Mouse (Mus musculus): ENCODE data around the gene Pwwp2b. TPM values are rescaled to one million over a fixed set of nuclear protein-coding genes. Genes with fewer than 3 reads are reported as not detected.

Gene Pwwp2b
- polyA plus RNA-seq, 1 experiment from 2014 or later: 13.5 TPM

DNA sequence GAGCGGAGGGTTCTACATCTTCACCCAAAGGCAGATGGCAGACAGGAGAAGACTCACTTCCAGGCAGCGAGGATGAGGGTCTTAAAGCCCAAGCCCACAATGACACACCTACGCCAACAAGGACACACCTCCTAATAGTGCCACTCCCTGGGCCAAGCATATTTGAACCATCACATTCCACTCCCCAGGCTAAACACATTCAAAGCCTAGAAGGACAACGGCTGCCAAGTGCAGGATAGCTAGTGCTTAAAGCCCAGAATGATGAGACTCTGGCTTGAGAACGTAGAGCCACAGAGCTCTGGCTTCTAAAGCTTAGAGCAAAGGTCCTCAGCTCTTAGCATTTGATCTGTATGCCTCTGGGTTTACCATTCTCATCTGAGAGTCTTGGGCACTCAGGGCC, 45.8 kb downstream of the Pwwp2b start:
- Histone ChIP-seq H3K27ac (ENCODE audit: low read depth) (peak overlapping the region; percentile 71), H3K27me3 (ENCODE audit: insufficient read depth, low read length) (no peaks in the 10 kb centered on the region), H3K4me3 (ENCODE audit: low read depth, low read length) (no peak overlapping the region), H3K36me3 (ENCODE audit: insufficient read depth) (no peaks in the 10 kb centered on the region), H3K9ac (no peak overlapping the region), H3K4me1 (ENCODE audit: insufficient read depth) (peaks cover 20% of the 10 kb centered on the region), H3K9me3 (ENCODE audit: low read depth, low read length) (no peaks in the 10 kb centered on the region), H3K4me2 (no peak overlapping the region)
- DNase-seq (no peak), ATAC-seq (ENCODE audit: insufficient read depth) (no peak)
- 74% methylated on average over 5 of the region's 5 CpGs for WGBS
- no peak for TF ChIP-seq CTCF (IDR thresholded peaks at IDR 0.05; ENCODE audit: low read depth)

GRCm38 (mm10) chr7:139295653-139296052, 47.4 kb downstream of the Pwwp2b start:
- no peaks in the 10 kb centered on the region for H3K9me3 ChIP-seq (ENCODE audit: low read depth, low read length)
- no peak overlapping the region for H3K4me2 ChIP-seq
- no peaks in the 10 kb centered on the region for H3K27me3 ChIP-seq (ENCODE audit: insufficient read depth, low read length)
- H3K9ac ChIP-seq: no peak overlapping the region
- H3K36me3 ChIP-seq (ENCODE audit: insufficient read depth): no peaks in the 10 kb centered on the region
- peaks cover 21% of the 10 kb centered on the region for H3K4me1 ChIP-seq (ENCODE audit: insufficient read depth)
- peak overlapping the region; percentile 36; the same call in 1 of the 2 replicates for H3K27ac ChIP-seq (ENCODE audit: low read depth)
- TF ChIP-seq CTCF (IDR thresholded peaks at IDR 0.05; ENCODE audit: low read depth): no peak
- WGBS: 74% methylated on average over 1 of the region's 1 CpGs
- no peak overlapping the region for H3K4me3 ChIP-seq (ENCODE audit: low read depth, low read length)
- no peak for ATAC-seq (ENCODE audit: insufficient read depth)
- no peak for DNase-seq

DNA sequence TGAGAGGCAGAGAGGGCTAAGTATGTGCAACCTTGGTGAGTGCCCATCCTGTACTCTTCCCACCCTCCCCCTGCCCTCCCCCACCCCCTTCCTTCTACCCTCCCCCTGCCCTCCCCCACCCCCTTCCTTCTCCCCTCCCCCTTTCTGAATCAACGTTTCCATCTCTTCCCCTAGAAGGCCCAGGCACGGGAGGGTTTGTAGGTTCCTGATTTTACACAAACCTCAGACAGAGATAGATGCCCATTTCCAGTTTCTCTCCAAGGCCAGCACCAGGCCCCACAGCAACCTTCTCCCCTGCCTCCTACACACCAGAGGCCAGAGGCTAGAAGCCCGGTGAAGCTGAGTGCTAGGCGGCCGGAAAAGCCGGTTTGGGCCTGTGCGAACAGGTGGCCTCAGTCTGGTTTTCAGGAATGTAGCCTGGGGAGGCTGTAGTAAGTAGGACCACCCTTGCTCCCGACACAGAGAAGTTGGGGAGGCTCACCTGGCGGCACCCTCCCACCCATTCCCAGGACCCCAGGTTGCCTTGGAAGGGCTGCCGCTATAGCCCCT, 48.3 kb downstream of the Pwwp2b start:
- TF ChIP-seq CTCF (IDR thresholded peaks at IDR 0.05; ENCODE audit: low read depth): no peak
- no peaks in the 10 kb centered on the region for H3K36me3 ChIP-seq (ENCODE audit: insufficient read depth)
- no peaks in the 10 kb centered on the region for H3K9me3 ChIP-seq (ENCODE audit: low read depth, low read length)
- H3K27me3 ChIP-seq (ENCODE audit: insufficient read depth, low read length): no peaks in the 10 kb centered on the region
- peak; percentile 66 for DNase-seq
- peak overlapping the region; percentile 85 for H3K27ac ChIP-seq (ENCODE audit: low read depth)
- H3K4me1 ChIP-seq (ENCODE audit: insufficient read depth): peaks cover 21% of the 10 kb centered on the region
- no peak overlapping the region for H3K9ac ChIP-seq
- peak; percentile 15 for ATAC-seq (ENCODE audit: insufficient read depth)
- no peak overlapping the region for H3K4me3 ChIP-seq (ENCODE audit: low read depth, low read length)
- H3K4me2 ChIP-seq: no peak overlapping the region
- 43% methylated on average over 10 of the region's 10 CpGs for WGBS

- TF ChIP-seq CTCF (IDR thresholded peaks at IDR 0.05; ENCODE audit: low read depth): peak; percentile 70
- 34% methylated on average over 4 of the region's 4 CpGs for WGBS
- no peak overlapping the region for H3K9ac ChIP-seq
- no peaks in the 10 kb centered on the region for H3K27me3 ChIP-seq (ENCODE audit: insufficient read depth, low read length)
- H3K4me3 ChIP-seq (ENCODE audit: low read depth, low read length): no peak overlapping the region
- ATAC-seq (ENCODE audit: insufficient read depth): peak; percentile 16
- peaks cover 21% of the 10 kb centered on the region for H3K4me1 ChIP-seq (ENCODE audit: insufficient read depth)
- DNase-seq: peak; percentile 76
- H3K4me2 ChIP-seq: no peak overlapping the region
- no peak overlapping the region for H3K27ac ChIP-seq (ENCODE audit: low read depth)
- H3K9me3 ChIP-seq (ENCODE audit: low read depth, low read length): no peaks in the 10 kb centered on the region
- H3K36me3 ChIP-seq (ENCODE audit: insufficient read depth): no peaks in the 10 kb centered on the region
Observed at GRCm38 (mm10) chr7:139298446-139298845, 50.2 kb downstream of the Pwwp2b start.

- Histone ChIP-seq H3K4me3 (ENCODE audit: low read depth, low read length) (no peak overlapping the region), H3K27ac (ENCODE audit: low read depth) (no peak overlapping the region), H3K9ac (no peak overlapping the region), H3K36me3 (ENCODE audit: insufficient read depth) (no peaks in the 10 kb centered on the region), H3K27me3 (ENCODE audit: insufficient read depth, low read length) (no peaks in the 10 kb centered on the region), H3K4me2 (peak overlapping the region; percentile 50), H3K9me3 (ENCODE audit: low read depth, low read length) (no peaks in the 10 kb centered on the region), H3K4me1 (ENCODE audit: insufficient read depth) (peaks cover 19% of the 10 kb centered on the region)
- WGBS: 6% methylated on average over 8 of the region's 8 CpGs
- peak; percentile 100 for TF ChIP-seq CTCF (IDR thresholded peaks at IDR 0.05; ENCODE audit: low read depth)
- ATAC-seq (ENCODE audit: insufficient read depth) (peak; percentile 55), DNase-seq (peak; percentile 95)
Observed at GRCm38 (mm10) chr7:139299424-139299823, 51.1 kb downstream of the Pwwp2b start.

GRCm38 (mm10) chr7:139300423-139300822, 52.1 kb downstream of the Pwwp2b start:
- no peak overlapping the region for H3K4me2 ChIP-seq
- H3K4me3 ChIP-seq (ENCODE audit: low read depth, low read length): no peak overlapping the region
- H3K9ac ChIP-seq: no peak overlapping the region
- H3K27ac ChIP-seq (ENCODE audit: low read depth): no peak overlapping the region
- no peaks in the 10 kb centered on the region for H3K27me3 ChIP-seq (ENCODE audit: insufficient read depth, low read length)
- no peak for ATAC-seq (ENCODE audit: insufficient read depth)
- no peaks in the 10 kb centered on the region for H3K9me3 ChIP-seq (ENCODE audit: low read depth, low read length)
- H3K36me3 ChIP-seq (ENCODE audit: insufficient read depth): no peaks in the 10 kb centered on the region
- DNase-seq: no peak
- no peak for TF ChIP-seq CTCF (IDR thresholded peaks at IDR 0.05; ENCODE audit: low read depth)
- H3K4me1 ChIP-seq (ENCODE audit: insufficient read depth): peaks cover 9% of the 10 kb centered on the region
- 50% methylated on average over 7 of the region's 7 CpGs for WGBS

- no peak for TF ChIP-seq CTCF (IDR thresholded peaks at IDR 0.05; ENCODE audit: low read depth)
- Histone ChIP-seq H3K27ac (ENCODE audit: low read depth) (no peak overlapping the region), H3K27me3 (ENCODE audit: insufficient read depth, low read length) (no peaks in the 10 kb centered on the region), H3K4me1 (ENCODE audit: insufficient read depth) (0 out of 2 replicates have a peak, but pooled peaks cover 4% of the 10 kb centered on the region), H3K9me3 (ENCODE audit: low read depth, low read length) (no peaks in the 10 kb centered on the region), H3K4me3 (ENCODE audit: low read depth, low read length) (no peak overlapping the region), H3K9ac (no peak overlapping the region), H3K36me3 (ENCODE audit: insufficient read depth) (no peaks in the 10 kb centered on the region), H3K4me2 (no peak overlapping the region)
- no peak for ATAC-seq (ENCODE audit: insufficient read depth)
- DNase-seq: no peak
- WGBS: 38% methylated on average over 8 of the region's 8 CpGs
Observed at GRCm38 (mm10) chr7:139301505-139301904, 53.2 kb downstream of the Pwwp2b start.

All from lung, embryonic 14.5 days (tissue).